Mouse (Mus musculus): ENCODE data around the gene Entpd1.

Gene Entpd1

GRCm38 (mm10) chr19:40722137-40723038, 110.2 kb downstream of the Entpd1 start:
- in situ Hi-C loops (cut with MboI, MseI), result loop anchor here (5.0 kb wide), 1 partner anchor 110 kb away; the partner anchor contains the start of genes Entpd1 and Tctn3

- in situ Hi-C loops (cut with MboI, MseI), result loop anchor here (5.0 kb wide), 1 partner anchor 111 kb away; the partner anchor contains the start of genes Entpd1 and Tctn3
Observed at GRCm38 (mm10) chr19:40723516-40723915, 111.3 kb downstream of the Entpd1 start.

- in situ Hi-C loops (cut with MboI, MseI), result no loop called here
Observed at GRCm38 (mm10) chr19:40726148-40726547, 114.0 kb downstream of the Entpd1 start.

DNA sequence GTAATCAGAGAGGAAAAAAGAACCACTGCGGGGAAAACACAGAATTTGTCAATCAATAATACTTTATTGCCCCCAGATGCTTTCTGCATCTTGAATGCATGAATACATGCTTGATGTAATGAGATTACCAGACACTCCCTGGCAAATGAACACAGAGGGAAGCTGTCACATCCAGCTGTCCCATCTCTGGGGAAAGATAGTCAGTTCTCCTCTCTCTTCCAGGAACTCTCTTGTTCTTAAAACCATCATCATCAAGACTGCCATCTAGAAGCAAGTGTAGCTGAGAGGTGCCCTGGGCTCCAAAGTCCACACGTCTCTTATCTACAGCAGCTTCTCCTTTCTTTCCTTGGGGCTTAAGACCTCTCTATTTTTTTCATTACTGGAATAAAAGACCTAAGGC, 114.4 kb downstream of the Entpd1 start:
- in situ Hi-C loops (cut with MboI, MseI), result no loop called here

DNA sequence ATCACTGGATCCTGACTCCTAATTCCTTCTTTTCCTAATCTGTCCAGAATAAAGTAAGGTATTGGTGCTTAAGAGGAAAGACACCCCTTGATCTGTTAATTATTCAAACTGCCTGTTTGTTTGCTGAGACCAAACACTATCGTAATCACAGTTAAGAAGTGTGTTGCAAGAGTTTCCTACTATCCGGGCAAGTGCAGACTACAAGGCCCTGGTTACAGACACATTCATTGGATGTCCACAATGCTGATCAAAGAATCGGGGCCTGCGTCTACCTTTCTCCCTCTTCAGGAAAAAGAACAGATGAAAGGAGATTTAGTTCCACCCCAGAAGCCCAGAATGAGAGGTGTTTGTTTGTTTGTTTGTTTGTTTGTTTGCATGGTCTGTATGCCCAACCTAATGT, 116.0 kb downstream of the Entpd1 start:
- in situ Hi-C loops (cut with MboI, MseI), result no loop called here

GRCm38 (mm10) chr19:40728732-40729420, 116.7 kb downstream of the Entpd1 start:
- in situ Hi-C loops (cut with MboI, MseI), result no loop called here

- in situ Hi-C loops (cut with MboI, MseI), result loop anchor here (5.0 kb wide), 1 partner anchor 76 kb away; no protein-coding TSS in a partner anchor
Observed at GRCm38 (mm10) chr19:40733409-40733808, 121.2 kb downstream of the Entpd1 start.

DNA sequence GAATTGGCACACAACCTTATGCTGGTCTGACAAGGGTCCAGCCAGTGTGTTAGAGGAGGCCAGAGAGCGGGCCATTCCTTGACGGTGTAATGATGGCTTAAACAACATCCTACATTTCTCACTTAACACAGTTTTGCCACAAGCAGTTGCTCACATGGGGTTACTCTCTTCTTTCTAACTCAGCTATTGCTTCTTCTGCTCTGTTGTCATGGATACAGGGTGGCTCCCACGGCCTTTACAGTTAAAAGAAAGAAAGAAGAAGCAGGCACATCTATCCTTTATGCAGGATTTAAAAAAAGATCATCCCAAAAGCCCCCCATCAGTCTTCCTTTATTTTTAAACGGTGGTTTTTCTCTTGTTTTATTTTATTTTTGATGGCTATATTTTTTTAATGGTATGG, 121.7 kb downstream of the Entpd1 start:
- in situ Hi-C loops (cut with MboI, MseI), result loop anchor here (5.0 kb wide), 1 partner anchor 77 kb away; no protein-coding TSS in a partner anchor

DNA sequence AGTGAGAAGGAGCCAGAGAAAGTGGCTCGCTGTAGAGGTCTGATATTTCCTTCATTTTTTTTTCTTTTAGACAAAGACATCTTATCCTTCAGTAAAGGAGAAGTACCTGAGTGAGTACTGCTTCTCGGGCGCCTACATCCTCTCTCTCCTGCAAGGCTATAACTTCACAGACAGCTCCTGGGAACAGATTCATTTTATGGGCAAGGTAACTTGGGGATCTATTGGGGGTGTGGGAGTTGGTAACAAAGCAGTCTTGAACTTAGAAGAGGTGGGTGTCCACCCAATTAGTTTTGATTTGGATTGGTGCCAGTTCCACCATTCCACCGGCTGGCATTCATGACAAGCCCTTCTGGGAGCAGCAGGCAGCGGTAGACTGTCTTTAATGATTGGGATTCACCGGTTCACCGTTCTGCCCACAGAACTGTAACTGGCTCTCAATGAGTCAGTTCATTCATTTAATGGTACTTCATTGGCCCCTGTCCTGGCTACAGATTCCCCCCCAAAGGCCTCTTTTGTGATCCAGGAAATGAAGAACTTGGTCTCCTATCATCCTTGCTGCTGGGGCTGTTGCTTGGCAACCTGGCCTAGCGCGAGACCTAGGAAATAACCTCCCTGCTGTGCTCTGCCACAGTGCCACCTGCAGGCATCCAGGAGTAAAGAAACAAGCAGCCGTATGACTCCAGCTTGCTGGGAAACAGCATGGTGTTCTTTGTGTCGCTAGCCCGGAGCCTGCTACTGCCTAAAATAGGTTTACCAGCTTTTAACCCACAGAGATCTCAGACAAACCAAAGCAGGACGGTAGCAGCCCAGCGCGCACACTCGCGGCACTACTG, 124.7 kb downstream of the Entpd1 start:
- in situ Hi-C loops (cut with MboI, MseI), result no loop called here

DNA sequence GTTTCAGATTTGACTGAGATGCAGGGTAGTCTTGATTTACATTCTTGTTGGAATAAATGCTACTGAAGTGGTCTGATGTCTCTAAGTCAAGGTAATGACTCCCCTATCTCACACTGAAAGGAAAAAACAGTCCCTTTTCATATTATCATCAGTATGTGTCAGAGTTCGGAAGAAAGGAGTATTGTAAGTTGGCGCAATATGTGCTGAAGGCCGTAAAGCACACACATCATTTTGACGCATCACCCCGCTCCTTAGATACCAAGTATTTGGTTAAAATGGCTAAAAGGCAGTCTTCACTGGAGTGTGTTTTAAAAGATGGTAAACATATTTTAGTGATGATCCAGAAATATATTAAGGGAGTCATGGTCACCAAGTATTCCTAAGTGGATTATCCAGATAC, 125.4 kb downstream of the Entpd1 start:
- in situ Hi-C loops (cut with MboI, MseI), result no loop called here

GRCm38 (mm10) chr19:40738683-40739324, 126.6 kb downstream of the Entpd1 start:
- in situ Hi-C loops (cut with MboI, MseI), result no loop called here

GRCm38 (mm10) chr19:40746603-40747002, 134.4 kb downstream of the Entpd1 start:
- in situ Hi-C loops (cut with MboI, MseI), result no loop called here

DNA sequence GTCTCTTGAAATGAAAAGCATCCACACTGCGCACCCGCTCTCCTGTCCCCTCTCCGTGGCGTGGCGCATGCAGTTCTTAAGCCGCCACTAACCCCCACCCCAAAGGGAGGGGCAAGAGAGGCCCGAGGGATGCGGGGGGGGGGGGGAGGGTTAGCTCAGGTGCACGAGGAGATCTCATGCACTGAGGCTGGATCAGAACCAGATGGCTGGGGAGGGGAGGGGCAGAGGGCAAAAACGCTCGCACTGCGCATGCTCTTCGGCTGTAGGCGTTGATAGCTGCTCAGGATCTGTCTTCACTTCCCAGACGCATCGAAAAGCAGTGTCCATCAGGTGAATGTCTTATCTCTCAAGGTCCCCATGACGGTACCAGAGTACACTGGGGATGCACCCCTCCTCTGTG, 136.4 kb downstream of the Entpd1 start, which contains the start of gene Cc2d2b:
Gene Cc2d2b (plus strand): TSS at position 195 of the 400 bp plus-strand sequence.
- in situ Hi-C loops (cut with MboI, MseI), result no loop called here

- in situ Hi-C loops (cut with MboI, MseI), result no loop called here
Observed at GRCm38 (mm10) chr19:40754311-40754710, 142.1 kb downstream of the Entpd1 start.

- in situ Hi-C loops (cut with MboI, MseI), result no loop called here
Observed at GRCm38 (mm10) chr19:40760071-40760470, 147.9 kb downstream of the Entpd1 start.

DNA sequence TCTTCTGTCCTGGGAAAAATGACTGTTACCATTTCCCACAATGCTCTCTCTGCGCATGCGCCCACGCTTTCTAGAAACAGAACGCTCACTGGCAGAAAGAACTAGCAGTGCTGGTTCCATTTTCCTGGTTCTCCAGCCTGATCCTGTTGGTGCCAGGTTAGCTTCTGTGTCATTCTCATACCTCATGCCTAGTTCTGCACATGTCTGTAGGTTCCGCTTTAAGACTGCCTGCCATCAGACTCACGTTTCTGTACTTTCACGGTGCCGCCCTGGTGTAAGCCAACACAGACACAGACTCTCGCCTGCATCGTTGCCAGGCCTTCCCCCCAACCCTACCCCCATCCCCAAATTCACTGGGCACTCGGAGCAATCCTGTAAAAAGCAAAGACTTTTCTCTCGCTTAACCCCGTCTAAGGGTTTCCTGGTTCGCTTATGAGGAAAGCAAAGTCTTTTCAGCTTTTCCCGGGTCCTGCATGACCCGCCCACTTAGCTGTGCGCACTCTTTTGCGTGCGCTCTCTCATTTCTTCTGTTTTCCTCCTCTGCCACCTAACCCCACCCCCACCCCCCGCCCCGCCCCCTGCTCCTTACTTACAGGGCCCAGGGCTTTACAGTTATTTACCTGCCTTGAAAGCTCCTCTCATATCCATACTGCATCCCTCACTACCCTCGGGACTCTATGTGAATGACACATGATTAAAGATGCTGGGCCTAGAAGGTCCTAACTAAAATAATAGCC, 150.0 kb downstream of the Entpd1 start:
- in situ Hi-C loops (cut with MboI, MseI), result no loop called here

- in situ Hi-C loops (cut with MboI, MseI), result no loop called here
Observed at GRCm38 (mm10) chr19:40767189-40767588, 155.0 kb downstream of the Entpd1 start.

- in situ Hi-C loops (cut with MboI, MseI), result no loop called here
Observed at GRCm38 (mm10) chr19:40769341-40769770, 157.2 kb downstream of the Entpd1 start.

DNA sequence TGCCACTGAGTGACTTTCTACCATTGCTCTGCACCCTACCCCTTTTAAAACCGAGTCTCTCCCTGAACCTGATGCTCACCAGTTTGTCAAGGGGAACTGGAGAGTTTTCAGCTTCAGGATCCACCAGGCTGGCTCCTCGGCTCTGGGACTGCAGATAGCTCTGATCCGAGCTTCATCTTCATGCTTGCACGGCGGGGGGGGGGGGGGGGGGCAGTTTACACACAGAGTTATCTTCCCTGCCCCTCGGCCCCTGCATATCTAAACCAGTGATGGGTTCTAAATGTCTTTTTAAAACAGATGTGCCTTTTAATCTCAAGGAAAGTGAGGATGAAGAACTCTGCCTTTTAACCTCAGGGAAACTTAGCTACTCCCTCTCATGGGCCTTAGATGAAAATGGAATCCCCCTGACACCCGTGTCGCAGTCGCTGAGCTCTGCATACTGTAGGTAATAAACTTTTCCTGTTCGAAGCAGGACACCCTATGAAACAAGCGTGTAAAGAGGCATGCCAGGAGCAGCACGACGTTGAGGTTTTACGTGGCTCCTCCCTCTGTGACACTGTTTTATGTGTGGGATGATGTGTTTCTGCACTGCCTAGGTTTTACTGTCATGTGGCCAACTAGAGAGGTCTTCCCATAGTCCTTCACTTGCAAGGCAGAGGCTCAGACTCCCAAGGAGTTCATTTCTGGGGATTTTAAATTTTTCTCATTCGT, 176.0 kb downstream of the Entpd1 start:
- in situ Hi-C loops (cut with MboI, MseI), result no loop called here

DNA sequence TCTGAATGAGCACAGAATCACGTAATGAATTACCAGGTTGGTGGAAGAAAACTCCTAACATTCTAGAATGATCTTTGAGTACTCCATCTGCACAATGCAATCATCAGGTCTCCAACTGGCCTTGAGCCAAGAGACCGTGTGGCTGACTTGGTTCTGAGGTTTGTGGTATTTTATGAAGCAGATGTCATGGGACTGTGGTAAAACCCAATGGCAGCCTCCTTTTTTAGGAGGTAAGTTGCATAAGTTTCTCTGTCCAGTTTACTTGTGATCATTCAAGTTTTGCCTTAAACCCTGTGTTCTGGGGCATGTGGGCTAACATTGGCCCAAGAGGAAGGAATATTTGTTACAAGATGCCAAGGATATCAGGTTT, 176.5 kb downstream of the Entpd1 start:
- in situ Hi-C loops (cut with MboI, MseI), result no loop called here

Measured in regulatory T cell (primary cell).